Mouse (Mus musculus) kidney, embryonic 16.5 days (tissue): Measurements from ENCODE around the gene Mical3. TPM values are rescaled to one million over a fixed set of nuclear protein-coding genes. Genes with fewer than 3 reads are reported as not detected.
A peak's percentile ranks its signal among the peaks of the same experiment; 100 is the strongest.

Experiments
- ATAC-seq: fragments of 200-750 bp; cut with Nextera tagmentation; 2 replicates; pipeline ENCODE4 v1.8.0; 2017; ENCODE audit warnings: moderate TSS enrichment; ENCODE audit not compliant: low FRiP score, low TSS enrichment
- H3K27ac ChIP-seq: fragments of 300-500 bp; sonication (generic); 2 replicates; pipeline ENCODE4 v1.5.1; 2014; ENCODE audit warnings: low read length
- H3K27me3 ChIP-seq: fragments of 300-500 bp; sonication (generic); 2 replicates; pipeline ENCODE4 v1.6.1; 2014; ENCODE audit warnings: low read length, control low read depth, mixed read lengths; ENCODE audit not compliant: insufficient read depth
- H3K36me3 ChIP-seq: fragments of 300-500 bp; sonication (generic); 2 replicates; pipeline ENCODE4 v1.6.1; 2014; ENCODE audit warnings: low read length, control low read depth, mixed read lengths; ENCODE audit not compliant: insufficient read depth
- H3K4me1 ChIP-seq: fragments of 300-500 bp; sonication (generic); 2 replicates; pipeline ENCODE4 v1.6.1; 2014; ENCODE audit warnings: low read length, control low read depth, mixed read lengths; ENCODE audit not compliant: insufficient read depth
- H3K4me2 ChIP-seq: fragments of 300-500 bp; sonication (generic); replicated peaks from 2 replicates; pipeline ENCODE4 v1.6.1; 2014; ENCODE audit warnings: low read depth, low read length
- H3K4me3 ChIP-seq: fragments of 300-500 bp; sonication (generic); 2 replicates; pipeline ENCODE4 v1.5.1; 2014; ENCODE audit warnings: mild to moderate bottlenecking, low read length
- H3K9ac ChIP-seq: fragments of 300-500 bp; sonication (generic); replicated peaks from 2 replicates; pipeline ENCODE4 v1.6.1; 2014; ENCODE audit warnings: low read length
- H3K9me3 ChIP-seq: fragments of 300-500 bp; sonication (generic); 2 replicates; pipeline ENCODE4 v1.6.1; 2016; ENCODE audit warnings: low read length, control low read depth
- WGBS: fragments of 180-500 bp; shearing (Covaris S2); extraction: QIAGEN DNeasy Blood & Tissue Kit; methylation state at CpG from one replicate; pipeline ENCODE4 v1.1.7; 2014; 5-methylcytosine and 5-hydroxymethylcytosine counted together
- polyA plus RNA-seq: library from polyadenylated mRNA; unstranded; fragments of >200 nt; fragmentation: Nextera tagmentation; extraction: Ambion mirVana; gene quantifications from 2 replicates; pipeline ENCODE4 v1.2.1, GENCODE M21; 2015

The Mical3 gene
- polyA plus RNA-seq, 1 experiment from 2014 or later, result 10.9 TPM

DNA sequence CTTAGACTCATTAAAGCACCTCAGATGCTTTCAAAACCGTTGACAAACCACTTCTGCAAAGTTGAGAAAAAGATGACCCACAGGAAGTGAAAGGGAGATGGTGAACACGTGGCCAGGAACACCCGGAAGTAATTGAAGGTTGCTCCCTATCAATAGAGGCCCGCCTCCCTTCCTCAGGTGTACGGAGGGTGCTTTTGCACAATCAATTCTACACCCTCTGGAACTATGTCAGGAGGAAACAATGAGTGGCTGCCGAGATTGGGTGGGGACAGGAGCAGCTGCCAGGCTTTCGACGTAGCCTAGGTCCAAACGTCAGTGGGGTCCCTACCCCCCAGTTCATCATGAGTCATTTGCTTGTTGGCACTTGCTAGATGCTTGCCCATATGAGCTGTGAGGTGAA, 135.3 kb downstream of the Mical3 start:
- WGBS, result 86% methylated on average over 9 of the region's 9 CpGs
- no peaks in the 10 kb centered on the region for H3K27me3 ChIP-seq
- H3K4me2 ChIP-seq, result no peak overlapping the region
- no peak overlapping the region for H3K9ac ChIP-seq
- H3K36me3 ChIP-seq, result no peaks in the 10 kb centered on the region
- H3K4me3 ChIP-seq, result no peak overlapping the region
- no peaks in the 10 kb centered on the region for H3K4me1 ChIP-seq
- H3K9me3 ChIP-seq, result no peaks in the 10 kb centered on the region
- no peak overlapping the region for H3K27ac ChIP-seq
- ATAC-seq, result no peak

DNA sequence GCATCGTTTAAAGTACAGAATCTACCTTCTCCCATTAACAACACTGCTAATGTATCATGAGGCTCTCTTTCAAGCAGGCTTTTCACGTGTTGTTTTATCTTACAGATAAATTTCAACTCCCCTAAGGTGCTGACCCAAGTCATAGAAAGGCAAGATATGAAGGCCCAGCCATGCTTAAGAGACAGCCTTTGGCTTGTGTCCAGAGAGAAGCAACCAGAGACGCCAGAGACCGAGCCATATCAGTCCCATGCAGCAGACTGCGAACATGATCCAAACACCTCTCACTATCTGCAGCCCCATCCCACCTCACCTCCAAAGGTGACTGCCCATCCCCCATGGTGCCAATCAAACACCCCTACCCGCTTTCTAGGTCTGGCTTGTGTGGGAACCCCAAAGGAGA, 138.9 kb downstream of the Mical3 start:
- H3K27ac ChIP-seq, result no peak overlapping the region
- no peaks in the 10 kb centered on the region for H3K27me3 ChIP-seq
- ATAC-seq, result no peak
- no peak overlapping the region for H3K4me2 ChIP-seq
- H3K9me3 ChIP-seq, result no peaks in the 10 kb centered on the region
- H3K4me3 ChIP-seq, result no peak overlapping the region
- H3K36me3 ChIP-seq, result no peaks in the 10 kb centered on the region
- H3K4me1 ChIP-seq, result 0 out of 2 replicates have a peak, but pooled peaks cover 3% of the 10 kb centered on the region
- WGBS, result 78% methylated on average over 6 of the region's 6 CpGs
- H3K9ac ChIP-seq, result no peak overlapping the region

DNA sequence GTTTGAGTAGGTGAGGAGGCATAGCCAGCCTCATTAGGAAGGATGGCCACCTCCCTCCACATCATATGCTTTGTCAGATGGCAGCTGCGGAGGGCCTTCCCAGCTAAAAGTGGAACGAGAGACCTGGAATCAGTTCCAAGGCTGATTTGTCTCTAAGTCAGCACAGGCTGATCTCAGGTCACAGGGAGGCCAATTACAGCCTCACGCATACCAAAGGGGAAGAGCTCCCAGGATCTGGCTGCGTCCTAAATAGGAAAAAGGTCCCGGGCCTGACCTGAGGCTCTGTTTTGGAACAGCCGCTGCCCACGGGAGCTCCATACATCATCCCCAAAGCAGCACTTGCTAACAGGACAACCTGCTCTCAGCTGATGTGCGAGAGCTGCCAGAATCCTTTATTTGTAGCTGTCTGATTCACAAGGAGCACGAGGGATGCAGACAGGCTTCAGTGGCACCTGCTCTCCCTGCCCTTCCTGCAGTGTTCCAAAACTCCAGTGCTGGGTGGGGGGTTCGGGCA, 143.2 kb downstream of the Mical3 start:
- Histone ChIP-seq H3K4me1 (0 out of 2 replicates have a peak, but pooled peaks cover 3% of the 10 kb centered on the region), H3K27me3 (no peaks in the 10 kb centered on the region), H3K9ac (no peak overlapping the region), H3K4me2 (no peak overlapping the region), H3K4me3 (no peak overlapping the region), H3K9me3 (no peaks in the 10 kb centered on the region), H3K27ac (no peak overlapping the region), H3K36me3 (peaks cover 2% of the 10 kb centered on the region; the same call in 1 of the 2 replicates)
- ATAC-seq, result peak; percentile 35; the same call in 1 of the 2 replicates
- WGBS, result 28% methylated on average over 10 of the region's 10 CpGs

DNA sequence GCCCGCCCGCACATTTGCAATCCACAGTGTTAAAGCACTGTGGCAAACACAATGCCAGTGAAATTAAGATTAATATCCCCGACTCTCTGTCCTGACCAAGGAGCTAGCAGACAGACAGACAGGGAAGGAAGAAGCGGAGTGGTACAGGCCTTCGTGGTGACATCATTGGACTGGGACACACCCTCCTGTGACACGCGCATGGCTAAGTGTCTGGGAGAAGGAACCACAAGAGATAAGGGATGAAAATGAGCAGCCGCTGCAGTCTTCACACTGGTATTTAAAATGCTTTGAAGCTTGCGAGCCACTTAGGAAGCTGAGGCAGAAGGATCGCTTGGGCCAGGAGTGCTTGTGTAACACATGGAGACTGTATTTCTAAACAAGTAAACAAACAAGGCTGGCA, 143.6 kb downstream of the Mical3 start:
- Histone ChIP-seq H3K4me1 (0 out of 2 replicates have a peak, but pooled peaks cover 3% of the 10 kb centered on the region), H3K9ac (no peak overlapping the region), H3K36me3 (peaks cover 5% of the 10 kb centered on the region; the same call in 1 of the 2 replicates), H3K27ac (no peak overlapping the region), H3K4me2 (no peak overlapping the region), H3K4me3 (no peak overlapping the region), H3K9me3 (no peaks in the 10 kb centered on the region), H3K27me3 (no peaks in the 10 kb centered on the region)
- ATAC-seq, result no peak
- 86% methylated on average over 10 of the region's 10 CpGs for WGBS

DNA sequence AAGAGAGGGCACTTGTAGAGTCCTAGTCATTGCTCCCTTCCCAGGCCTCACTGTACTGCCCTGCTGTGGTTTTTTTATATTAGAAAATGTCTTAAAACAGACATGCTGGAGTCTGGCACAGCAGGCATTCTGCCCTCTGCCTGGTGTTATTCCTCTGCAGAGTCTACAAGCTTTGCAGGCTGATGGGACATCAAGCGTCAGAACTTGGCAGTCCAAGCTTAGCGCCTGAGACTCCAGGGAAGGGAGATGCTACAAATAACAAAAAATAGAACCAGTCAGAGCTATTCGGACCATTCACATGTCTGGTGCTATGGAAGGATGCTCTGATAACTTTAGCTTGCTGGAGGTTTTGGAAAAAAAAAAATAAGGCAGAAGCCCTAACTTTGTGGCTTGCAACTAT, 144.6 kb downstream of the Mical3 start:
- no peaks in the 10 kb centered on the region for H3K27me3 ChIP-seq
- no peak overlapping the region for H3K27ac ChIP-seq
- no peak overlapping the region for H3K9ac ChIP-seq
- H3K9me3 ChIP-seq, result no peaks in the 10 kb centered on the region
- H3K4me1 ChIP-seq, result 0 out of 2 replicates have a peak, but pooled peaks cover 3% of the 10 kb centered on the region
- H3K4me3 ChIP-seq, result no peak overlapping the region
- H3K36me3 ChIP-seq, result peaks cover 6% of the 10 kb centered on the region; the same call in 1 of the 2 replicates
- no peak for ATAC-seq
- 89% methylated on average over 3 of the region's 3 CpGs for WGBS
- H3K4me2 ChIP-seq, result no peak overlapping the region

DNA sequence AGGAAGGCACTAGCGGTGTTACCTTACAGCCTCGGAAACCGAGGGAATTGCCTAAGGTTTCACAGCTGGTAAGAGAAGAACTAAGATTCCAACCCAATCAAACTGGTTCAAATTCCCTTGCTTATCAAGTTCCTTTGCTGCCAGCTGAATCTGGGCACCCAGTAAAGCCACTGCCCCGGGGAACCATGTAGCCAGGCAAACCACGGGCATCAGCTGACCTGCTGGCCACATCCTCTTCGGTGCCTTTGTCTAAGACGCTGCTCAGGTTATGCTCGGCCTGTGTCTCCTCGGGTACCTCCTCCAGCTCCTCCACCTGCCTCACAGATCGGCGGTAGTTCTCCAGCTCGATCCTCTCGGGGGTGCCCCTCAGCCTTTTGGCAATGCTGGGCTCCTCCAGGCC, 148.5 kb downstream of the Mical3 start:
- Histone ChIP-seq H3K27ac (no peak overlapping the region), H3K36me3 (peaks cover 14% of the 10 kb centered on the region; the same call in 1 of the 2 replicates), H3K4me2 (no peak overlapping the region), H3K9ac (no peak overlapping the region), H3K4me1 (peaks cover 15% of the 10 kb centered on the region), H3K9me3 (no peaks in the 10 kb centered on the region), H3K27me3 (no peaks in the 10 kb centered on the region), H3K4me3 (no peak overlapping the region)
- WGBS, result 89% methylated on average over 13 of the region's 13 CpGs
- no peak for ATAC-seq

DNA sequence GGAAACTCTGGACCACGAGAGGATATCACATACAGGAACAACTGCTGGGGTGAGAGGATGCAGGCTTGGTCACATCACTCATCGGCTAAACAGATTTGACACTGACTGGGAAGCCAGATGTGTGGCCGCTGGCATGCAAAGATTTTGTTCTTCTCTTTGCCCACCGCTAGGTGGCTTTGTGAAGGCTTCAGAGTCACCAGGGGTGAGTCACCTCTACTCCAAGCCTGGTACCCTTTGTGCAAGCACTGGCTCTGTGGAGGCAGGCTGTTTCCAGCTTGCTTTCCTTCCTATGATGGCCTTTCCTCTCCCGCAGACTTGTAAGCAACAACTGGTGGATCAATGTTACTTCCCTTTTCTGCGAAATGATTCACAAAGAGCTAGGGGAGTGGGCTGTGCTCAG, 149.3 kb downstream of the Mical3 start:
- no peak overlapping the region for H3K4me3 ChIP-seq
- H3K27me3 ChIP-seq, result no peaks in the 10 kb centered on the region
- H3K9ac ChIP-seq, result no peak overlapping the region
- no peaks in the 10 kb centered on the region for H3K9me3 ChIP-seq
- H3K36me3 ChIP-seq, result peaks cover 14% of the 10 kb centered on the region; the same call in 1 of the 2 replicates
- WGBS, result 71% methylated on average over 6 of the region's 6 CpGs
- no peak for ATAC-seq
- peaks cover 21% of the 10 kb centered on the region for H3K4me1 ChIP-seq
- no peak overlapping the region for H3K27ac ChIP-seq
- H3K4me2 ChIP-seq, result no peak overlapping the region

DNA sequence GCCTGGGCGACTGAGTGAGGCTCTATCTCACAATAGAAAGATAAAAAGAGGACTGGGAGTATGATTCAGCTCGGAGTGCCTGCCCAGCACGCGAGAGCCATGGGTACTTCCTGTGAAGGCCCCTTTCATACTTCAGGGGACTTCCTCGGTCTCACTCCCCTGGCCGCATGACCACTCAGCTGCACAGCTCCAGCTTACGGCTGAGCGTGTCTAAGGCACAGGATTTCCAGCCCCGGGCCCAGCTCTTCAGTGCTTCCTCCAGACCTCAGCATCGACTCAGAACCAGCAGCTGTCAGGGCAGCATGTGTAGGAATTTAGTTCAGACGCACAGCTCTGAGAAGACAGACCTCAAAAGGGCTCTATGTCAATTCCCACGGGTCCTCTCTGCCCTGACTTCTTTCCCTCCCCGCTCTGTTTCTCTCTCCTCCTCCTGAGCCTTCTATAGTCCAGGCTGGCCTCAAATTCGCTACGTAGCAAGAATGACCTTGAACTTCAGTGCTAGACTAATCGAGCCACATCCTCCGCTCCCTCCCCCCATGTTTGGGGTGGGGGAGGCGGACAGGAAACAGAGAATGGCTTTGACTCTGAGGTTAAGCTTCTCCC, 152.7 kb downstream of the Mical3 start:
- no peak overlapping the region for H3K4me2 ChIP-seq
- no peaks in the 10 kb centered on the region for H3K27me3 ChIP-seq
- H3K4me1 ChIP-seq, result peaks cover 21% of the 10 kb centered on the region
- WGBS, result 19% methylated on average over 18 of the region's 18 CpGs
- peak; percentile 79 for ATAC-seq
- no peak overlapping the region for H3K4me3 ChIP-seq
- peaks cover 14% of the 10 kb centered on the region; the same call in 1 of the 2 replicates for H3K36me3 ChIP-seq
- H3K9me3 ChIP-seq, result no peaks in the 10 kb centered on the region
- peak overlapping the region; percentile 85 for H3K27ac ChIP-seq
- H3K9ac ChIP-seq, result peak overlapping the region; percentile 19; the same call in 1 of the 2 replicates

DNA sequence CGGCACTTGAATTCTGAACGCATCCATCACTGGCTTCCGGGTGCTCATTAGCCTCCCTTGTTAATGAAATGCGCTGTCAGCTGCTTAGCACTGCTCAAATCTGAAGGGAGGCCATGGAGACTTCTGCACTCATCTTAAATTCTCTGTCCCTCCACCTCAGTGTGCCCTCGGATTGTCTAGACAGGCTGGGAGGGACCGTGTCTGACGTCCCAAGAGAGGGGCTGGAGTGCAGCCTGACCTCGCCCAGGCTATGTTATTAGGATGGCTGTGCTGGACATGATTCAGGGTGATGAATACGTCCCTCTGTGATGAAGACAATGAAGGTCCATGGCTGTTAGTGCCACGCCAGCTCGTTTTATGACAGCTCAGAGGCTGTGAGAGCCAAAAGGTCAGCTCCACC, 153.8 kb downstream of the Mical3 start:
- H3K27ac ChIP-seq, result no peak overlapping the region
- no peak for ATAC-seq
- 0 out of 2 replicates have a peak, but pooled peaks cover 7% of the 10 kb centered on the region for H3K36me3 ChIP-seq
- H3K4me2 ChIP-seq, result no peak overlapping the region
- WGBS, result 61% methylated on average over 11 of the region's 11 CpGs
- no peaks in the 10 kb centered on the region for H3K9me3 ChIP-seq
- peaks cover 21% of the 10 kb centered on the region for H3K4me1 ChIP-seq
- H3K4me3 ChIP-seq, result no peak overlapping the region
- no peaks in the 10 kb centered on the region for H3K27me3 ChIP-seq
- H3K9ac ChIP-seq, result no peak overlapping the region

DNA sequence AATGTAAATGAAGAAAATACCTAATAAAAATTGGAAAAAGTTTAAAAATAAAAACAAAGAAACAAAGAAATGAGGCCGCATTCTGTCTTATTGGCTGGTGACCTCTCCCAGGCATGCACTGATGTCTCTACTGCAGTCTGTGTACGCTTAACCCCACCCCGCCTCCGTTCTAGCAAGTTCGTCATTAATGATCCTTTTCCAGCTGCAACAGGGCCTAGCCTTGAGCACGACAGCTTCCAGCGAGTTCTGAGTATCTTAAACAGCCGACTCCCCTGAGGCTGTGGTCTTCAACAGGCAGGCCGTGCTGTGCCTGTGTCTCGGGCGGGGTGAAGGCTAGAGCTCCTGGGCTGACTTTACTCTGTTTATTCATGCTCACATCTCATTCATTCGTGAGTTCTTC, 154.7 kb downstream of the Mical3 start:
- H3K4me2 ChIP-seq, result no peak overlapping the region
- no peak for ATAC-seq
- 67% methylated on average over 12 of the region's 12 CpGs for WGBS
- no peak overlapping the region for H3K4me3 ChIP-seq
- H3K9me3 ChIP-seq, result no peaks in the 10 kb centered on the region
- H3K9ac ChIP-seq, result no peak overlapping the region
- peaks cover 21% of the 10 kb centered on the region for H3K4me1 ChIP-seq
- 0 out of 2 replicates have a peak, but pooled peaks cover 7% of the 10 kb centered on the region for H3K36me3 ChIP-seq
- no peak overlapping the region for H3K27ac ChIP-seq
- no peaks in the 10 kb centered on the region for H3K27me3 ChIP-seq
